Mouse (Mus musculus): ENCODE data around the gene Swi5. TPM values are rescaled to one million over a fixed set of nuclear protein-coding genes. Genes with fewer than 3 reads are reported as not detected.

The Swi5 gene
- total RNA-seq, 2 experiments from 2014 or later: 198 to 386 TPM

DNA sequence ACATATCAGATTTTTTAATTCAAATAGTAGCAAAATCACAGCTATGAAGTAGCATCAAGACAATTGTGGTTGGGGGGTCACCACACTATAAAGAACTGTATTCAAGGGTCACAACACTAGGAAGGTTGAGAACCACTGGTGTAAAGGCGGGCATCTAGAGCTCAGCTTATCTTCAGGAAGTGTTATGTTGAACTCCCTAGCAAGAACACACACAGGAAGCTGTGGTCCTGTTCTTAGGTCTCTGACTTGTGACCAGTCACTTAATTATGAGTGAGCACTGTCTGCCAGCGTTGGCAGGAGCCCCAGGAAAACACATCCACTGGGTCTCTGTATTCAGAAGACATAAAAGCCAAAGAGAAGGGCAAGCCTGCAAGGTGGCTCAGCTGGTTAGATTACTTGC lies 5.6 kb downstream of the Swi5 start:
- no peak for ATAC-seq (replicated peaks; ENCODE audit: poor library complexity)

DNA sequence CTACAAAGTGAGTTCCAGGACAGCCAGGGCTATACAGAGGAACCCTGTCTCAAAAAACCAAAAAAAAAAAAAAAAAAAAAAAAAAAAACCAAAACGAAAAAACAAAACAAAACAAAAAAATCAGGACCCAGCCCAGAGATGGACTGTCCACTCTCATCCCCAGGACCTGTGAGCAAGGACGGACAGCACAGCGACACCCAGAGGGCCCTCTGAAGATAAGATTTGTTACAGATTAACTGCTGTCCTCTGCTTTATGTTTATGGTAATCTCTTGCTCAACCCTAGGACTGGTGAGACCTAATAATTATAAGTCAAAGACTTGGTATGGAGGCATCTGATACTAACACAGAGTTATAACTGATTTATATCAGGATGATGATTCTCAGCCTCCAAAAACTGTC lies 12.1 kb downstream of the Swi5 start:
- no peak for ATAC-seq (replicated peaks; ENCODE audit: poor library complexity)

DNA sequence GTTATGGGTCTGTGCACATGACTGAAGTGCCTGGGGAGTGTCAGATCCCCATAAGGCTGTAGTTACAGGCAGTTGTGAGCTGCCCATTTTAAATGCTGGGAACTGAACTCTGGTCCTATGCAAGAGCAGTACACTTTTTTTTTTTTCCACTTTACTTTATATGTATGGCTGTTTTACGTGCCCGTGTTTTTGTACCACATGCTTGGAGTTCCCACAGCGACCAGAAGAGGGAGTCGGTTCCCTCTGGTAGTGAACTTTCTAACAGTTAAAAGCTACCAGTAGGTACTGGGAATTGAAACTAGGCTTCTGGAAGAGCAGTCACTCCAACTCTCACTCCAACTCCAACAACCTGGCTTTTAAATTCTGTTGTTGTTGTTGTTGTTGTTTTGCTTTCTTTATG lies 27.2 kb downstream of the Swi5 start:
- ATAC-seq (replicated peaks; ENCODE audit: poor library complexity): peak; percentile 70

DNA sequence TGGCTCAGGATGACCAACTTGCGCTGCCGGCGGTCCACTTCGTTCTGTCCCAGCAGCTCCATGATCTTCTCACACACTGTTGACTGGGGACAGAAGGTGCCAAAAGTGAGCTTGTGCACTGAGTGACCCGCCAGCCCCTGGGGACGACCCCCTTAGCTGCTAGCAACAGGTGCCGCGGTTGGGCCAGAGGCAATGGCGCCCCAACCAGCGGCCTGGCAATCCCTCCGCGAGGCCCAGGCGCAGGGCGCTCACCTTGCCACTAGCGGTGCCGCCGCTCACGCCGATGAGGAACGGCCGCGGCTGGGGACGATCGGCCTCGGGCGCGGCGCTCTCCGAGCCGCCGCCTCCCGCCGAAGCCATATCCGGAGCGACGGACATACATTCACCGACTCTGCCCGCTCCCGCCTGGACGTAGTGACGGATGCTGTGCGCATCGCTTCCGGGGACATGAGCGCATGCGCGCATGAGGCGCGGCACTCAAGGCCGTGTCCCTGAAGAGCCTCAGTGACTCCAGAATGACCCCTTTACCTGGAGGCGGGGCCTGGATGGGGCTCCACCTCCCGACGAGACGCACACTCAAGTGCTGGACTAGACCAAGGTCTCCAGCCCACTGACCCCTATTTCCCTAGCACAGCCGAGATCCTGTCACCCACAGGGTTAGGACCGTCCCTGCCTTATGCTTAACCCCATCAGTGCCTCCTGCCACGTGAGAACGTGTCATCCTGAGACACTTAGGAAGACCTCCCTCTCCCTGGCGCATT lies 28.0 kb downstream of the Swi5 start, which contains the start of gene Uck1:
Gene Uck1, minus strand, starts transcription at position 503 of the 761 bp plus-strand sequence.
- peak; percentile 91 for ATAC-seq (replicated peaks; ENCODE audit: poor library complexity)

DNA sequence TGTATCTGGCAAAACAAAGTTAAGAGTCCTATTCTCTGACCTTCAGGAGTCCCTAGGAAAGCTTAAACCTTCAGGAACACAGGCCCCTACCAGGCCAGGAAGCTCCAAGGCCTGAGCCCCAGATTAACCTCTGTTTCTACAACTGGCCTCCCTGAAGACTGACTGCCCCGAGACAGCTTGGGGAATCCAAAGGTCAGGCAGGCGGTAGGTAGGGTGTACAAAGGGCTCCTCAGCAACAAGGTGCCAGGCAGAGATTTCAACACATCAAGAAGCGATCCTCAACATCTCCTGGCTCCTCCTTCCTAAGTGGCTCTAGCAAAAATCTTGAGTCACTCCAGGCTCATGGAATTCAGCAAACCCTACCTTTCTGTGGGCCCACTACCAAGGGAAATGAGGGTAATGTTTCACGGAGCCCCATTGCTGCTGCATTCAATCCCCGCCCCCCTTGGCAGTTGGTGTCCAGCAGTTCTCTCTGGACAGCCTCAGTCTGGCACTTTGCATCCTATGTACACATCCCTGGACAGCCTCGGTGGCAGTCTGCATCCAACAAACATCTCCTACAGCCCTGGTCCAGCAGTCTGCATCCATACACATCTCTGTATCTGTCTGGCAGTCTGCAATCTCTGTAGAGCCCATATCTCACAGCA lies 28.9 kb downstream of the Swi5 start:
- no peak for ATAC-seq (replicated peaks; ENCODE audit: poor library complexity)

DNA sequence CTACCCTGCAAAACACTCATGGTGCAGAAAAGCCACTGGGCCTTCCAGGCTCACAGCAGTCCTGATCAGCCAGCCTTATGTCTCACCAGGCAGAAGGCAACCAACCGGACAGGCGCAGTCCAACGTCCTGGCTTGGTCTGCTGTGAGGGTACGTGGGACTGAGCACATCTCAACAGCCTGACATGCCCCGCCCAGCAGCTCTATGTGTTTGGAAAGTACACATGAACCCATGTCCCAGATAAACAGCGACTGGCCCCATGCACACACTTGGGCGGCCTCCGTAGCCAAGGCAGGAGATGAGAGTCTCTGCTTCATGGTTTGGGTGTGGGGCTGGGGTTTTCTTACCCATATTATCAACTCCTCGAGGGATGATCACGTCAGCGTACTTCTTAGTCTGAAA lies 31.6 kb downstream of the Swi5 start:
- no peak for ATAC-seq (replicated peaks; ENCODE audit: poor library complexity)

DNA sequence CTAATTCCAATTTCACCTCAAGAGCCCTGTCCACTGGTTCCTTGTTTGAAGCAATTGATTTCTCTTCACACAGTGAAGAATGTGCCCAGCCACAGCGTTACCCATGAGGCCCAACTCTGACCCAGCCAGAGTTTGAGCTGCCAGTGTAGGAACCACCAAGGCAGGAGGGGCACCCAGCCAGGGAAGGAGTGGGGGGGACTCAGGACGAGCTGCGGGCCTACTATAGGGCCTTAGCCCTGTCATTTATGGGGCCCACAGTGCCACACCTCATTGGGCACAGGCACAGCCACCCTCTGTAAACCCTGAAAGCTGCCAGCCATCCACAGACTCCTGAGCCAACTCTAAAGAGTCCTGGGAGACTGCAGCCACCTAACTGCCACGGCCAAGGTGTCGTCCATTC lies 33.3 kb downstream of the Swi5 start:
- ATAC-seq (replicated peaks; ENCODE audit: poor library complexity): no peak

DNA sequence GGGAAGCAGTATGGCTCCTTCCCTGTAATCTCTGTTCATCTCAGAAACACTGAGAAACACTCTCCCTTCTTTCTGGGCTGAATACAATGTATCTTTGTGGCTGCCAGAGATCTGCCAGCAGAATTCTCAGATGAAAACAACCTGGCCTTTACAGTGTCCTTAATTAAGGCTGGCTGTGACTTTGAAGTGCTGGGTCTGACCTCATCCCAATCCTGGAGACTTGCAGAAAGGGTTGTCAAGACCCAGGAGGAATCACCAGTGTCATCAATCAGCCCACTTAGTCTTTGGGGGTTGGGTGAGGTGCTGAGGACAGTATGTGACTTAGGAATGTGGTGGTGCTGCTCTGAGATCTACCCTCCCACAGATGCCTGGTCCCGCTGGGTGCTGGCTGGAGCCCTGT lies 34.5 kb downstream of the Swi5 start:
- no peak for ATAC-seq (replicated peaks; ENCODE audit: poor library complexity)

DNA sequence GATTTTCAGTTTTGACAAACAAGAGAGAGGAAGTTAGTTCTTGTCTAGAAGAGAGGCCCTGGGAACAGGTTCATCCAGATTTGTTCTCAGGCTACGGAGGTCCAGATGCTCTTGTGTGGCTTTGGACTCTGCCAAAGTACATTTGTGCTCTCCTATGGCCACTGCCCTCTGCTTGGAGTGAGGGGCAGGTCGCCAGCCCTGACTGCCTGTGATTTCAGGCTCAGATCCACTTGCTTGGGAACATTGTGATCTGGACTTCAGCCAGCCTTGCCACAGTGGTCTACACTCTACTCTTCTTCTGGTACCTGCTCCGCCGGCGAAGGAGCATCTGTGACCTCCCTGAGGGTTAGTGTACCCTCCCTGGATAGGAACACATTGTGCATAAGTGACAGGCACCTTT lies 35.2 kb downstream of the Swi5 start:
- ATAC-seq (replicated peaks; ENCODE audit: poor library complexity): no peak

DNA sequence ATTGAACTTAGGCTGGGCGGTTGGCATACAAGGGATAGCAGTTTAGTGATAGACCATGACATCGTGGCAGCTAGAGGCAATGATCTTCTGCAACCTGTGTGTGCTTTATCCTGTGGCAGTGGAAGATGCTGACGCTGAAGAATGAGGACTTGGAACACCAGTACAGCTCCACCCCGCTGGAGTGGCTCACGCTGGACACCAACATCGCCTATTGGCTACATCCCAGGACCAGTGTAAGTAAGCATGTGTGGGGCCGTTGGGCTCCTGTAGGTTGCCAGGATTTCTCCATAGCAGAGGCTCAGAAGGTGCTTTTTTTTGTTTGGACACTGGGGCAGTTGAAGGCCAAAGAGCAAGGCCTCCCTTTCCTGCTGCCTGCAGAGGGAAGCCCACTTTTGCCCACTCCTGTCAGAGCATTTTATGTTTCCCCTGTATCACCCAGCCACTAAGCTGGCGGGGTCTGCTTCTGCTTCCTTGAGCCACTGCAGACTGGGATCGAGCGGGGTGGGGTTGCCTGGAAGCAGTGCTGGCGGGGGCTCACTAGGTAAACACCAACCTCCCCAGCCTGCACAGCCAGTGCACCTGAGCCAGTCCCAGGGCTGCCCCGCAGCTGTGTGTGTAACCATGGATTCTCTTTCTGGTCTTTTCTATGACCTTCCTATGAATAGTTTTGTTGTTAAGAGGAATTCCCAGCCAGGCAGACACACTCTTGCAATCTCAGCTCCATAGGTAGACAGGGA lies 35.9 kb downstream of the Swi5 start:
- ATAC-seq (replicated peaks; ENCODE audit: poor library complexity): no peak

DNA sequence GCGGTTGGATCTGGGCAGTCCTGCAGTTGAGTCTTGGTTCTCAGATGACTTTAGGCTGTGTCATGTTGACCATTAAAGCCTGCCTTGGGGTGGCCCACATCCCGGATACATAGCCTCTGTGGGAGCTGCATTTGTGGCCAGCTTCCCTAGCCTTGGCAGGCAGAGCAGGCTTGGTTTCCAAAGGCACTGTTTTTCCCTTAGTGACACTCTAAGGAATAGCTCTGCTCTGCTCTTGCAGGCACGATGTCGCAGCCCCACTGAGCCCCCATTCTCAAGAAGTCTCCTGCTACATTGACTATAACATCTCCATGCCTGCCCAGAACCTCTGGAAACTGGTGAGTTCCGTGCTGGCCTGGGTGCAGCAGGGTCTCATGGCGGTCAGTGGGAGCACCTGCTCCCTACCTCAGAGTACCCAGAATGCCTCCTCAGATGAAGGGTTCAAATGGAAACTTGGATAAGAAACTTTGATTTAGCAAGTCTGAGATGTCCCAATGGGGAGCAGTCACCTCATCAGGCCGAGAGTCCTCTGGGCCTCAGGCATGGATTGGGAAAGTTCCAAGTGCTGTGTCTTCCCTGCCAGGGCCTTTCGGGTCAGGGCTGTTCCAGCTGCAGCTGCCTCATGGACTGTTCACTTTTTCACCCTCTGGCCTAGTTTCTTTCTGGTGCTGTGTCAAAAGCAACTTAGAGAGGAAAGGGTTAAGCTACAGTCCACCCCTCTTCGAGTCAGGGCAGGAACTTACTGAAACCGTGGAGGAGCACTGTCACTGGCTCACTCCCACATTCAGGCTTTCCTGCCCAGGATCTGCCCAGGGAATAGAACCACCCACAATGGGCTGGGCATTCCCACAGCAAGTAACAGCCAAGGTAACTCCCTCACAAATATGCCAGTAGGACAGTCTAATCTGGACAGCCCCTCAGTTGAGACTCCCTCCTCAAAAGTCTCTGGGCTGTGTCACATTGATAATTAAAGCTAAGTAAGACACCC lies 39.2 kb downstream of the Swi5 start:
- no peak for ATAC-seq (replicated peaks; ENCODE audit: poor library complexity)

DNA sequence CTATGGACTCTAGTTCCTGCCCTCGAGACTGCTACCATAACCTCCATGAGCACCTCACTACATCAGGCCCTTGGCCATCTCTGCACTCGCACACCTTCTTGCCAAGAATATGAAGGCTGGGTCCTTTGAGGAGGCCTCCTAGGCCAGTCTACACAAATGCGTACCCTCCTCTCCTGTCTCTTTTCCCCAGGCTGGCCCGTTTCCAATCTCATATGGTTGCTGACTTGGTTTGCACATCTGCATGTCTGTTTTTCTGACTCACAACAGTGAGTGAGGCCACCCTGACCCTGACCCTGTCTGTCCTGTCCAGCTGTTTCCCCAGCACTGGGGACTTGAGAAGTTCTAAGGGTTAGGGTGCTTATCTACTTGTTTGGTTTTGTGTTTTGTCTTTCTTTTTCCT lies 41.1 kb downstream of the Swi5 start:
- no peak for ATAC-seq (replicated peaks; ENCODE audit: poor library complexity)

DNA sequence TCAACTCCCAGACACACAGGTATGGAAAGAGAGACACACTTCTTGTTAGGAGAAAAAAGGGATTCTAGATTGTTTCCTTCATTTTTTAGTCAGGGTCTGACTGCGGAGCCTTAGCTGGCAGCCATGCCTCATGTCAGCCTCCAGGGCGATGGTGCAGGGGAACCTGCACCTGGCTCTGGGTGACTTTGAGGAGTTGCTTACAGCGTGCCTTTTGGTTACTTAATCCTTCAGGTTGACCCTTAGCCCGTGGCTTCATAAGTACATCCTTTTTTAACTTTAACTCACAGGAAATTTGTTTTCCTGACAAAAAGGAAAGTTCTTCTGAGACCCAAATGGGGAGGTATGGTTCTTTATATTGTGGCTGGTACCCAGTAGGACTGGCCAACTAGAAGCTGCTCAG lies 44.9 kb downstream of the Swi5 start:
- ATAC-seq (replicated peaks; ENCODE audit: poor library complexity): no peak

DNA sequence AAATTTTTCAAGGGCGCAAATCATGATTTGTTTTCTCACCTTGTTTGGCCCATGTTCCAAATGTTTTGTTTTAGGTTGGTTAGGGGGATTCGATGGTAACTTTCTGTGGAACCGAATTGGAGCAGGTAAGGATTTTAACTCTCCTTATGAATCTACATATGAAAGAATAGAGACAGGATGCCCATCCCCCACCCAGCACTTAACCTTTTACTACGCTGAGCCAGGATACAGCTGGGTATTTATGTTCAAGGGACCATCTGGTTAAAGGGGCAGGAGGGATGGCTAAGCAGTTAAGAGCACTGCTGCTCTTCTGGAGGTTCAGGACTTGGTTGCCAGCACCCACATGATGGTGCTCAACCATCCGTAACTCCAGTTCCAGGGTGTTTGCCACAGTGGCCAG lies 47.3 kb downstream of the Swi5 start:
- ATAC-seq (replicated peaks; ENCODE audit: poor library complexity): no peak

DNA sequence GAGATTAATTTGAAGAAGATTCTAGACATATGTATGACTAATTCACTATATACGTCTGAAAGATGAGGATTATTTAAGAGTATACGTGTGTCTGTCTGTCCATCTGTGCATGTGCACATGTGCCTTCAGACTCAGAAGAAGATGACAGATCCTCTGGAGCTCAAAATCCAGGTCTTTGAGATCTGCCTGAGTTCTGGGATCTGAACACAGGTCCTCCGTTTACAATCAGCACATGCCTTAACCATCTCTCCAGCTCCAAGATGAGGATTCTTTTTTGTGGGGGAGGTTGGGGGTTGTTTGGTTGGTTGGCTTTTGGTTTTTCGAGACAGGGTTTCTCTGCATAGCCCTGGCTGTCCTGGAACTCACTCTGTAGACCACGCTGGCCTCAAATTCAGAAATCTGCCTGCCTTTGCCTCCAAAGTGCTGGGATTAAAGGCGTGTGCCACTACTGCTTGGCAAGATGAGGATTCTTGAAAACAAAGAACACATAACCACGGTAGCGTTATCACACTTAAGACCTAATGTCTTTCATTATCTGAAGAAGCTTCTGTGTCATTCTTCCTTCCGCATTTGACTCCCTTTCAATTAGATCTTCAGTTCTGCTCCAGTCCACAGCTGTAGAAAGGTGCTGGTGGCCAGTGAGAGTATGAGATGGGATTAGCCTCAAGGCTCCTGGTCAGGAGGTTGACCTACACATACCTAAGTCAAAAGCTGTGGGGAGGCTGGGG lies 49.0 kb downstream of the Swi5 start:
- ATAC-seq (replicated peaks; ENCODE audit: poor library complexity): no peak

DNA sequence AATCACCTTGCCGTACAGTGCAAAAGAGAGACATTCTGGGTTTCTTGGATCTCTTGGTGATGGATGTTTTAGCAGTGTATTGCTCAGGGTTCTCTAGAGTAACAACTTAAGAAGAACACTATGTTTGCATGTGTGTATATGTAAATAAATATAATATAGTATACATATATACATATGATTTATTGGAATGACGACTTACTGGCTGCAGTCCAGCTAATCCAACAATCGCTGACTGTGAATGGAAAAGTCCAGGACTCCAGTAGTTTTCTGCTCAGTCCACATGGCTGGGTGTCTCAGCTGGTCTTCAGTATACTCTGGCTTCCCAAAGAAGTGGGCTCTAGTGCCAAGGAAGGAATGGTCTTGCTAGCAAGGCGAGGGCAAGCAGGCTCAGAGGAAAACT lies 50.3 kb downstream of the Swi5 start:
- ATAC-seq (replicated peaks; ENCODE audit: poor library complexity): no peak

DNA sequence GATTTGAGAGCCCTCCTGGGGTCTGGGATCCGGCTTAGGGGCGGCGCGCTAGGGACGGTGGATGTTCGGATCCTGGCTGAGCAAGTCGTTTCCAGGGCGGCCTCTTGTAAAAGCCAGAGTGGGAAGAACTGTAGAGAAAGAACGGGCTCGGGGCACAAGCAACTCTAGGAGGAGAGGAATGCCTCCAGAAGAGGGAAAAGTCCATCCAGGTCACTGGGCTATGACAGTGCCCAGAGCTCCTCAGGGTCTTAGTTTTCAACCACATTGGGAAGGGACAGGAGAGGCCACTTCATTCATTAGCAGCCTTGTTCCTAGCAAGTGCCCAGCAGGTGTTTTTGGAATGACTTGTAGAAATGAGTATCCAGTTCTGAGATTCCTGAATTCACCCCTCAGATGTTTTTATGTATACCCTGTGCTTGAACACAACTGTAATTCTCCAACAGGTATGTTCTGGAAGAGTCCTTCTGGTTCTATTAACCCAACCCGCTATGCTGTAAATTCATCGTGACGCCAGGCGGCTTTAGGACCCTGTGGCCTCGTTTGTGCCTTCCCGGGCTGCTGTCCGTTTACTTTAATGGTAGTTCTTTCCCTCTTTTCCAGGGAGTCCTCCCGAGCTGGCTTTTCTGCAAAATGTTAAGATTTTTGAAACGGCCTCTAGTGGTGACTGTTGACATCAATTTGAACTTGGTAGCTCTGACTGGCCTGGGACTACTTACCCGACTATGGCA lies 51.0 kb downstream of the Swi5 start:
- ATAC-seq (replicated peaks; ENCODE audit: poor library complexity): peak; percentile 56

DNA sequence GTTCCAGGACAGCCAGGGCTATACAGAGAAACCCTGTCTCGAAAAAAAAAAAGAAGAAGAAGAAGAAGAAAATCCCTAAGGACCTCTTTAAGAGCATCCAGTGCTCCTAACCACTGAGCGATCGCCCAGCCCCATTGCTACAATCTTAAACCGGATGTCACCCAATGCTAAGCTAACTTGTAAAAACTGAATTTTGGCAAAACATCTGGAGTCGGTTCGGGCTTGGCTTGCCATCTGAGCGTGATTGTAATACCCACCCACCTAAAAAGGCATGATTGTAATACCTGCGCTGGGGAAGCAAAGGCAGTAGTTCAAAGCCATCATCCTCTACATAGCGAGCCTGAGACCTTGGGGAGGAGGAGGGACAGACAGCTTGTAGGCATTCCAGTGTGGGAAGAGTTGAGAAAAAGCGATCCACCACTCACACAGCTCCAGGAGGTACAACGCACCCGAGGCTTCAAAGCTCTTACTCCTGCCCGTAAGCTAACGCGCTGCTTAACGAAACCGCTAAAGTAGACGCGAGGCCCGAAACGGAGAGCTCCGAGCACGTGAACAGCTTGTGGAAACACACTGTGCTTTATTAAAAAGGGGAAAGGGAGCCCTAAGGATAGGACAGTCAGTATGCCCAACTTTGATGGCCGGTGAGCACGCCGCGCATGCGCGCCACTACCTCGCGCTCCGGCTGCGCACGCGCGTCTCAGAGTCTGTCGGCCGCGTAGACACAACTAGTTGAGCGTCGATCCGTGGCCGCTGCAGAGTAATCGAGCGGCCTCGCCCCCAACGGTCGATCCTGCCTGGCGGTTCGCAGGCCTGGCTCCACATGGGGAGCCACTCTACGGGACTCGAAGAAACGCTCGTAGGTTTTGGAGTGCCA lies 51.8 kb downstream of the Swi5 start, which contains the start of gene Pomt1:
Gene Pomt1, plus strand, starts transcription at position 705 of the 874 bp plus-strand sequence.
- ATAC-seq (replicated peaks; ENCODE audit: poor library complexity): peak; percentile 92
